Mouse (Mus musculus) heart, postnatal 0 days (tissue): ENCODE measurements at regions not wholly inside any gene's neighbourhood (a gene's known extent, or its start where the extent isn't known, plus 50 kb on each side); places are given as distances from the start of the nearest gene placed in this dataset.

Experiments used
- CTCF ChIP-seq: IDR thresholded peaks from 2 replicates; pipeline ENCODE4 v1.5.1; 2016; ENCODE audit warnings: antibody characterized with exemption, control low read depth, low read depth
- EP300 ChIP-seq: IDR thresholded peaks from 2 replicates; pipeline ENCODE4 v1.6.1; 2016; ENCODE audit warnings: antibody characterized with exemption, low read depth

DNA sequence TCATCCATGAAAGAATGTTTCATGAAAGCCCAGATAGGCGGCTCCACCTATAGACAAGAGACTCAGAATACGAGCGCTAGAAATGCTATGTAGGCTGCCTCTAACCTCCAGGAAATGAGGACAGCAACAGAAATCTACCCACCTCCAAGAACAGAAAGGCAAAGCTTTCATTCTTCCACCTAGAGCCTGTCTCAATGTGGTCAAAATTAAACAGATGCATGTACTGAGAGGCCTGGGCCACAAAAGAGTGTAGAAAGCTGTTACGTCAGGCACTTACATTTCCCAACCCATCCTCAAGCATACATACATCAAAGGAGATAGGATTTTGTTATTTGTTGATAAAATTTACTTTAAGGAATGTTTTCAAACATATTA, 225.1 kb upstream of the Prkd1 start:
- no peak for TF ChIP-seq CTCF
- TF ChIP-seq EP300 = no peak
